Mouse (Mus musculus) liver, embryonic 11.5 days (tissue): ENCODE results near the gene Vmn1r60. TPM values are rescaled to one million over a fixed set of nuclear protein-coding genes. Genes with fewer than 3 reads are reported as not detected.
"Not testable (repeated sequence)": the region's sequence is repeated elsewhere in the genome, so short reads cannot be mapped to it uniquely, and the experiment has no call there.

Experiments
- ATAC-seq: fragments of 200-750 bp; cut with Nextera tagmentation; replicated peaks from 2 replicates; pipeline ENCODE4 v1.8.0; 2017; ENCODE audit warnings: moderate number of reproducible peaks, mild to moderate bottlenecking, moderate TSS enrichment, moderate library complexity; ENCODE audit not compliant: low FRiP score
- DNase-seq: peaks from one replicate; pipeline ENCODE4 v3.0.0-alpha.2; 2017; ENCODE audit warnings: low spot score
- H3K27ac ChIP-seq: fragments of 300-500 bp; sonication (generic); 2 replicates; pipeline ENCODE4 v1.5.1; 2014; ENCODE audit warnings: mild to moderate bottlenecking, low read depth, low read length, control low read depth
- H3K27me3 ChIP-seq: fragments of 300-500 bp; sonication (generic); replicated peaks from 2 replicates; pipeline ENCODE4 v1.6.1; 2014; ENCODE audit warnings: low read length, mixed read lengths; ENCODE audit not compliant: control insufficient read depth, insufficient read depth
- H3K36me3 ChIP-seq: fragments of 300-500 bp; sonication (generic); 2 replicates; pipeline ENCODE4 v1.6.1; 2014; ENCODE audit warnings: mild to moderate bottlenecking, low read length, moderate library complexity, mixed read lengths; ENCODE audit not compliant: control insufficient read depth, insufficient read depth
- H3K4me1 ChIP-seq: fragments of 300-500 bp; sonication (generic); replicated peaks from 2 replicates; pipeline ENCODE4 v1.6.1; 2014; ENCODE audit warnings: low read length, mixed read lengths; ENCODE audit not compliant: control insufficient read depth, insufficient read depth
- H3K4me2 ChIP-seq: fragments of 300-500 bp; sonication (generic); 2 replicates; pipeline ENCODE4 v1.6.1; 2014; ENCODE audit warnings: mild to moderate bottlenecking, control low read depth, moderate library complexity
- H3K4me3 ChIP-seq: fragments of 300-500 bp; sonication (generic); 2 replicates; pipeline ENCODE4 v1.5.1; 2014; ENCODE audit warnings: low read depth, low read length, control low read depth
- H3K9ac ChIP-seq: fragments of 300-500 bp; sonication (generic); 2 replicates; pipeline ENCODE4 v1.6.1; 2014; ENCODE audit warnings: low read depth, low read length, control low read depth
- H3K9me3 ChIP-seq: fragments of 300-500 bp; sonication (generic); 2 replicates; pipeline ENCODE4 v1.6.1; 2016; ENCODE audit warnings: low read length, inconsistent platforms, mixed read lengths; ENCODE audit not compliant: control insufficient read depth
- WGBS: fragments of 180-500 bp; shearing (Covaris S2); extraction: QIAGEN DNeasy Blood & Tissue Kit; methylation state at CpG from one replicate; pipeline ENCODE4 v1.1.7; 2014; 5-methylcytosine and 5-hydroxymethylcytosine counted together
- polyA plus RNA-seq: library from polyadenylated mRNA; unstranded; fragments of >200 nt; fragmentation: Nextera tagmentation; extraction: Ambion mirVana; gene quantifications from 2 replicates; pipeline ENCODE4 v1.2.1, GENCODE M21; 2014

Vmn1r60 gene
- not detected in 2 replicates for polyA plus RNA-seq

DNA sequence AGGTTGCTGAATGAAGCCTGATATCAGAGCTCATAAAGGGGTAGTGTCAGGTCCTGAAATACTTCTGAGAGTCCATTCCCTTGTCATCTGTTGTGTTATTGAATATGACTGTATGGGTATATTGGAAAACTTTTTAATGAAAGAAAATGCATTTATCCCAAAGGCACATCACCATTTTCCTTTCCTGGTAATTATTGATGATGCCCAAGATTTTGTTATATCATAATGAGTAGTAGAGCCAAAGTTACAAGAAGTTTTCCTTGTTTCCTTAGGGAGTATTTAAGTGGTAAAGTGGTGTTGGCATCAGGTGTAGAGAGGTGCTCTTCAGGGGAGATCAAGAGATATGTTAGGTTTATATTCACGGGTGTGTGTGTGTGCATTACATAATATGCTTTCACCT, at the start of gene Vmn1r60:
Gene Vmn1r60, minus strand, starts transcription at position 101 of the 400 bp plus-strand sequence.
- not testable (repeated sequence) for ATAC-seq
- 65% methylated on average over 1 of the region's 1 CpGs for WGBS

DNA sequence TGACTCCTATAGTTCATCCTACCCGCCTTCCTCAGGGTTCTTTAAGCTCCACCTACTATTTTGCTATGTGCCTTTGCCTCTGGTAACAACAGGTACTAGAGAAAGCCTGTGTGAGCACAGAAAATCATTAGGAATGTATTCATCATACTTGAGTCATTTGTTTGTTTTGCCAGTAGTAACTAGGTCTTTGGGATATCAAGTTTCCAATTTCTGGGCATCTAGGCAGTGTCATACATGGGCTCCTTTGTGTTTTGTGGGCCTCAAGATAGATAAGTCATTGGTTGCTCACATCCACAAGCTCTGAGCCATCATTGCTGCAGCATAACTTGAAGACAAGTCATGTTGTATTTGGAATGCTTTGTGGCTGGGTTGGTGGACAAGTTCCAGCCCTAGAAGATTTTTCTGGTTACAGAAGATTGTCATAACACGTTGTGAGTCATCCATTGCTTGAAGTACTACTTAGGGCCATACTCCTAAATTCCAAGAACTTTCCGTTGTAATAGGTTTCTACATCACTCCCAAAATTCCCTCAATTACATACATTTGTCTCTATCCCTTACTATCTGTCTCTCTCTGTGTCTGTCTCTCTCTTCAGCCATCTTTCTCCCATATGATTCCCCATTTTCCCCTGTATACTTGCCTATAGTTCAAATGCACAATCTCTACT, 6.2 kb downstream of the Vmn1r60 start:
- not testable (repeated sequence) for H3K4me1 ChIP-seq, ATAC-seq, H3K4me3 ChIP-seq, H3K27me3 ChIP-seq, H3K27ac ChIP-seq, H3K9ac ChIP-seq, H3K36me3 ChIP-seq, DNase-seq, H3K4me2 ChIP-seq, H3K9me3 ChIP-seq
- 52% methylated on average over 3 of the region's 3 CpGs for WGBS

More for the DNA sequence above, at the start of gene Vmn1r60:
- not testable (repeated sequence) for H3K4me3 ChIP-seq, H3K27me3 ChIP-seq, H3K4me1 ChIP-seq, H3K9me3 ChIP-seq, H3K36me3 ChIP-seq, H3K4me2 ChIP-seq, H3K9ac ChIP-seq, H3K27ac ChIP-seq, DNase-seq

DNA sequence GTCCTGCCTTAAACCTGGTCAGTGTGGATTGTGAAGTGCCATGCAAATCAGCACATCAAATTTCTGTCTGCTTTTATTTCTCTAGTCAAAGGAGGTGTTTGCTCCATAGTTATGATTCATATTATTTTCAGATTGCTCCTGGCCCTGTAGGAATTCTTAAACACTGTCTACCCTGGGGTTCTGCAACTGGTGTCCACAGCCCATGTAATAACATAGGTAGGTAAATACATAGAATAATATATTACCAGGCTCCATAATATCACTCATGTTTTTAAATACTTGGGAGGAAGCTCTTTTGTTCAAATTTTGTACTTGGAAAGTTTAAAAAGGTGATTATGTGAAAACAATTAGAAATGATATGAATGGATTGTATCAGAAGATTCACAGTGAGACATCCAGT, 53.3 kb downstream of the Vmn1r60 start, which contains the start of gene Vmn2r28:
Gene Vmn2r28, minus strand, starts transcription at position 101 of the 400 bp plus-strand sequence.
- not testable (repeated sequence) for DNase-seq, H3K9me3 ChIP-seq, H3K4me1 ChIP-seq, H3K27ac ChIP-seq, H3K4me2 ChIP-seq, H3K4me3 ChIP-seq, H3K36me3 ChIP-seq, H3K9ac ChIP-seq, H3K27me3 ChIP-seq, ATAC-seq

Other genes starting within 250 kb of the Vmn1r60 start
- gene Gm5065, start 196.8 kb downstream of the Vmn1r60 start, polyA plus RNA-seq, result not detected in 2 replicates
- not detected in 2 replicates for gene Nlrp2, start 196.3 kb downstream of the Vmn1r60 start, polyA plus RNA-seq
- gene Vmn1r58, start 133.9 kb downstream of the Vmn1r60 start, polyA plus RNA-seq, result not detected in 2 replicates
- not detected in 2 replicates for gene Vmn1r59, start 90.5 kb downstream of the Vmn1r60 start, polyA plus RNA-seq
- gene Vmn2r28, start 53.4 kb downstream of the Vmn1r60 start, polyA plus RNA-seq, result not detected in 2 replicates
- not detected in 2 replicates for gene Vmn1r61, start 66.0 kb upstream of the Vmn1r60 start, polyA plus RNA-seq
- not detected in 2 replicates for gene Vmn1r62, start 126.3 kb upstream of the Vmn1r60 start, polyA plus RNA-seq